Mouse (Mus musculus) embryonic fibroblast, embryonic 13.5 days (primary cell): ENCODE measurements at regions not wholly inside any gene's neighbourhood (a gene's known extent, or its start where the extent isn't known, plus 50 kb on each side); places are given as distances from the start of the nearest gene placed in this dataset.

Source experiments
- CTCF ChIP-seq: IDR thresholded peaks from 2 replicates; pipeline ENCODE4 v1.5.1; 2011; ENCODE audit warnings: mild to moderate bottlenecking, control low read depth, low read length, moderate library complexity, borderline replicate concordance; ENCODE audit not compliant: insufficient read depth
- POLR2A ChIP-seq: IDR thresholded peaks from 2 replicates; pipeline ENCODE4 v1.6.1; 2011; ENCODE audit warnings: low read depth, mild to moderate bottlenecking, control low read depth, low read length, moderate library complexity

DNA sequence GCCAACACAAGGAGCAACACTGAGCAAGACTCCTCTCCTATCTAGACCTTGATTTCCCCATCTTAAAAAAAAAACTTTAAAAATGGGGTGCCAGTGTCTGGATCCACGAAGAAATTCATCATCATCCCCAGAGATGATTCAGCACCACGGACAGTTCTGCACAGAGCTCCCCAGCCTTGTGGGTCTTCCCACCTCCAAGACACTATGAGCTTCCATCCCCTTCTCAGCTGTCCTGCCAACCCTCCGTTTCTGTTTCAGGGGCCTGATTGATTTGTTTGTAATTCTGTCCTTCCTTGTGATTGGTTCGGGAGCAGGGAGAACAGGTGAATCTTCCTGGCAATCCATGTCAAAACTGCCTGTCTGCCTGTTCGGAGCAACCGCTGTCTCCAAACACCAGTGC lies 253.3 kb downstream of the Gm26897 start:
- no peak for TF ChIP-seq CTCF
- no peak for TF ChIP-seq POLR2A
